Mouse (Mus musculus): ENCODE measurements at regions not wholly inside any gene's neighbourhood (a gene's known extent, or its start where the extent isn't known, plus 50 kb on each side); places are given as distances from the start of the nearest gene placed in this dataset.
"Not testable (repeated sequence)": the region's sequence is repeated elsewhere in the genome, so short reads cannot be mapped to it uniquely, and the experiment has no call there.

DNA sequence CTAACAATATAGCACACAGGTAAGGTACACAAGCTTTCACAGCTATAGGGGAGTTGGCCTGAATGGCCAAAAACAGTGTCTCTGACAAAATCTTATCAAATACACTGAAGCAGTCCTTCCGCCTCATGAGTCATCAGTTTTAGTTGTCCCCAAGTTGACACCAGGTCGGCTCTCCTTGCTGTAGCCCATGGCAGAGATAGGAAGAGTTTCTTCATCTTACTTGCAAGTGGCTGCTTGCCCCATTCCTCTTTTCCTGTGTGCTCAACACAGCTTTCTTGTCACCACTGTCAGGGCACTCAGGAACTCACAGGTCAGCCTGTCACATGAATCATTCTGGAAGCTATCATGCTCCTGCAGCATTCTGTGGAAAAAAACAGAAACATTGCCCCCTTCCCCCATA lies 77.1 kb downstream of the Olfr721-ps1 start:
- not testable (repeated sequence) for H3K9me3 ChIP-seq (ENCODE audit: control insufficient read depth, low read length); H3K4me2 ChIP-seq (ENCODE audit: low read length); H3K4me1 ChIP-seq (ENCODE audit: control insufficient read depth, insufficient read depth, low read depth, low read length); H3K36me3 ChIP-seq (ENCODE audit: control insufficient read depth, insufficient read depth, low read length); H3K27ac ChIP-seq (ENCODE audit: low read depth, low read length); H3K9ac ChIP-seq (ENCODE audit: low read depth, low read length); H3K4me3 ChIP-seq (ENCODE audit: low read length); H3K27me3 ChIP-seq (replicated peaks; ENCODE audit: control insufficient read depth, insufficient read depth, low read length); ATAC-seq
- WGBS = 79% methylated on average over 2 of the region's 2 CpGs

DNA sequence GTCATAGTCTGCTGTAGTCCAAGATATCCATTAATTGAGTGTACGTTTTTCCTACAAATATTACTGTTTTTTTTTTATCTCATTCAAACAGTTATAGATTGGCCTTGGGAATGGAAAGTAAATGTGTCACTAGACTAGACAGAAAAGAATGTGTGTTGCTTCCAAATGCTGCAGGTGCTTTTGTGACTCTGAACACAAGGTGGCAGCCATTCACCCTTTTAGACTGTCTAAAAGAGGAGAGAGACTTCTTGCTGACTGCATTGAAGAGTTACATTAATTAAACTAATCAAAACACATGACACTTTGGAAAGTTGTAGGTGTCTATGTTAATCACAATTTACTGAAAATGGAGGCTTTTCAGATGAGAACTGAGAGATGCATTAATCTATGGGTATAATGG lies 80.7 kb downstream of the Olfr721-ps1 start:
- H3K9ac ChIP-seq (ENCODE audit: low read depth, low read length) = no peak overlapping the region
- no peak overlapping the region for H3K4me2 ChIP-seq (ENCODE audit: low read length)
- H3K4me1 ChIP-seq (ENCODE audit: control insufficient read depth, insufficient read depth, low read depth, low read length) = no peaks in the 10 kb centered on the region
- H3K27ac ChIP-seq (ENCODE audit: low read depth, low read length) = no peak overlapping the region
- WGBS = 84% methylated on average over 1 of the region's 1 CpGs
- ATAC-seq = peak; percentile 48; the same call in 1 of the 2 replicates
- H3K9me3 ChIP-seq (ENCODE audit: control insufficient read depth, low read length) = no peaks in the 10 kb centered on the region
- no peaks in the 10 kb centered on the region for H3K27me3 ChIP-seq (replicated peaks; ENCODE audit: control insufficient read depth, insufficient read depth, low read length)
- no peak overlapping the region for H3K4me3 ChIP-seq (ENCODE audit: low read length)
- no peaks in the 10 kb centered on the region for H3K36me3 ChIP-seq (ENCODE audit: control insufficient read depth, insufficient read depth, low read length)

DNA sequence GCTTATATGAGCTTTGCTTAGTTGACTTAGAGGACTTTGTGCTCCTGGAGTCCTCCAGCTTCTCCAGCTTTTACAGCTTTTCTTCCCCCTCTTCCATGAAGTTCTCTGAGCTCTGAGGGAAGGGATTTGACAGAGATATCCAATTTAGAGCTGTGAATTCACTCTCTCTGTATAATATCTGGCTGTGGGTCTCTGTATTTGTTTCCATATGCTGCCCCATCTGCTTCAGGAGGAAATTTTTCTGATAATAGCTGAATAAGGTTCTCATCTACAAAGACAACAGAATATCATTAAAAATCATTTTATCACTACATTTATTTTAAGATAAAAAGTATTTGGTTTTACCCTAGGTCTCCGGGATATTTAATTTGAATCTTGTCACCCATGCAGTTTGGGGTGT lies 85.3 kb downstream of the Olfr721-ps1 start:
- Histone ChIP-seq H3K9me3 (ENCODE audit: control insufficient read depth, low read length) (no peaks in the 10 kb centered on the region), H3K27me3 (replicated peaks; ENCODE audit: control insufficient read depth, insufficient read depth, low read length) (no peaks in the 10 kb centered on the region), H3K4me2 (ENCODE audit: low read length) (no peak overlapping the region), H3K36me3 (ENCODE audit: control insufficient read depth, insufficient read depth, low read length) (no peaks in the 10 kb centered on the region), H3K4me3 (ENCODE audit: low read length) (no peak overlapping the region), H3K9ac (ENCODE audit: low read depth, low read length) (no peak overlapping the region), H3K27ac (ENCODE audit: low read depth, low read length) (no peak overlapping the region), H3K4me1 (ENCODE audit: control insufficient read depth, insufficient read depth, low read depth, low read length) (no peaks in the 10 kb centered on the region)
- 92% methylated on average over 1 of the region's 1 CpGs for WGBS
- ATAC-seq = no peak

DNA sequence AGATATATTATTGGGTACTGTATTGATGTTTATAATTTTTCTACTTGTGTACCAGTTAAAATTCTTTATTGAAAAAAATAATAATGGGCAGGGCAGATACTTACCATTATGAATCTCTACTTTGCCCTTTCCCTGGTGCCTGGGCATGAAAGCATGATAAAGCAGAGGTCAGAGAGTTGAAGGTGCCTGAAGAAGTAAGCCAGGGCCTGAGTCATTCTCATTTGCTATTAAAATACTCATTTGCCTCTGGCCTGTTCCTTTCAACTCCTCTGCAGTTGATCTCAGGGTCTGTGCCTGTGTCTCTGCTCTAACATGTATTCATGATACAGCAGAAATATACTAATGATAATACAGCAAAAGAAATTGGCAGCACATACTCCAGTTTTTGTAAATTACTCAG lies 89.4 kb downstream of the Olfr721-ps1 start:
- no peaks in the 10 kb centered on the region for H3K27me3 ChIP-seq (replicated peaks; ENCODE audit: control insufficient read depth, insufficient read depth, low read length)
- ATAC-seq = no peak
- H3K9me3 ChIP-seq (ENCODE audit: control insufficient read depth, low read length) = no peaks in the 10 kb centered on the region
- H3K36me3 ChIP-seq (ENCODE audit: control insufficient read depth, insufficient read depth, low read length) = no peaks in the 10 kb centered on the region
- no peak overlapping the region for H3K27ac ChIP-seq (ENCODE audit: low read depth, low read length)
- no peak overlapping the region for H3K4me3 ChIP-seq (ENCODE audit: low read length)
- H3K4me1 ChIP-seq (ENCODE audit: control insufficient read depth, insufficient read depth, low read depth, low read length) = no peaks in the 10 kb centered on the region
- H3K9ac ChIP-seq (ENCODE audit: low read depth, low read length) = no peak overlapping the region
- no peak overlapping the region for H3K4me2 ChIP-seq (ENCODE audit: low read length)

DNA sequence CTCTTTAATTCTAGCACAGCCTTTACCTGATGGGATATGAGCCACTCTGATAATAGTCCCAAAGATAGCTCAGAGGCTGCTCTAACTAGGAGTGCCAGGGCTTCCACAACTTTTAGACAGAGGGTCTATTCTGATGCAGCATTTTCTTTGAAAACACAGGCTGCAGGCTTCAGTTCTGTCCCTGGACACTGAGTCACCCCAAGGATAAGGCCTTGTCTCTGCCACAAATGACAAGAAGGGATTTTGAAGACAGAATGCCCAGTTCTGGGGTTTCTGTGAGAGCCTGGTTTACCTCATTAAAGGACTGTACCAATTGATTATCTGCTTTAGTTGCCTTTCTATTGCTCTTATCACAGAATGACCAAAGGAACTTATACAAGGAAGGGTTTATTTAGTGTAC lies 90.9 kb downstream of the Olfr721-ps1 start:
- Histone ChIP-seq H3K4me3 (ENCODE audit: low read length) (no peak overlapping the region), H3K4me1 (ENCODE audit: control insufficient read depth, insufficient read depth, low read depth, low read length) (no peaks in the 10 kb centered on the region), H3K36me3 (ENCODE audit: control insufficient read depth, insufficient read depth, low read length) (no peaks in the 10 kb centered on the region), H3K27me3 (replicated peaks; ENCODE audit: control insufficient read depth, insufficient read depth, low read length) (no peaks in the 10 kb centered on the region), H3K9me3 (ENCODE audit: control insufficient read depth, low read length) (no peaks in the 10 kb centered on the region), H3K9ac (ENCODE audit: low read depth, low read length) (no peak overlapping the region), H3K27ac (ENCODE audit: low read depth, low read length) (no peak overlapping the region), H3K4me2 (ENCODE audit: low read length) (no peak overlapping the region)
- no peak for ATAC-seq

DNA sequence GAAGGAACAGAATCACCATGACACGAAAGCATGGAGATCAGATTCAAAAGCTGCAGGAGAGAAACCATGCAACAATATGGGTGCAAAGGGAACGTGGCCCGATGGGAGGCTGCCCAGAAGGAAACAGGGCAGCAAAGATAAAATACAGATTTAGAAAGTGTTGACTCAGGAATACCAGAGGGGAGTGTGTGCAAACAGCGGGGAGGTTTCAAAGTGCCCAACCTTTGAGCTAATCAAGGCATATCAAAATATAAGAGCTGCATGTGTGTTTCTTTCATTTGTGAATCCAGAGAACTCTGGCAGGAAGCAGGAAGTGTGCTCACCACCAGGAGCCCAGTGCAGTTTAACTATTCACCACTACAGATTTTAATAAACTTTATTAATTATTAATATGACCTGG lies 110.8 kb downstream of the Olfr721-ps1 start:
- no peak overlapping the region for H3K4me2 ChIP-seq (ENCODE audit: low read length)
- whole genome bisulfite sequencing = 91% methylated on average over 4 of the region's 4 CpGs
- no peak overlapping the region for H3K9ac ChIP-seq (ENCODE audit: low read depth, low read length)
- H3K27ac ChIP-seq (ENCODE audit: low read depth, low read length) = no peak overlapping the region
- H3K4me3 ChIP-seq (ENCODE audit: low read length) = no peak overlapping the region
- no peaks in the 10 kb centered on the region for H3K27me3 ChIP-seq (replicated peaks; ENCODE audit: control insufficient read depth, insufficient read depth, low read length)
- ATAC-seq = no peak
- no peaks in the 10 kb centered on the region for H3K9me3 ChIP-seq (ENCODE audit: control insufficient read depth, low read length)
- no peaks in the 10 kb centered on the region for H3K36me3 ChIP-seq (ENCODE audit: control insufficient read depth, insufficient read depth, low read length)
- H3K4me1 ChIP-seq (ENCODE audit: control insufficient read depth, insufficient read depth, low read depth, low read length) = no peaks in the 10 kb centered on the region

DNA sequence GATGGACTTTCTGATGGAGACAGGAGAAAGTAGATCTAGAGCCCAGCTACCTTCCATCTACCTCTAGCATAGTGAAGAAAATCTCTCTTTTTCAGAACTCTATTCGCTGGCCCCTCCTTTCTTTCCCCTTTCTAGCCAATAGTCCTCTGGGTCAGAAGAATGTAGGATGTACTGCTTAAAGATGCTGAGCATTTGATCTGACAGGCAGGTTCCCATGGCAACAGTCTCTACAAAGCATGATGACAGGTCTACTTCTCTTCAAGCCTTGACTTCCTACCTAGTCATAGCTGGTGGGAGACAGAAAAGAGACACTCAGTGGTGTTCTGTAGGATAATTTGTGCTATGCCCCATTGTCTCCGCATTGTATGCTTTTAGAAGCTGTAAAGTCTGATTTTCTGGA lies 112.0 kb downstream of the Olfr721-ps1 start:
- no peaks in the 10 kb centered on the region for H3K27me3 ChIP-seq (replicated peaks; ENCODE audit: control insufficient read depth, insufficient read depth, low read length)
- no peak for ATAC-seq
- H3K9ac ChIP-seq (ENCODE audit: low read depth, low read length) = no peak overlapping the region
- no peak overlapping the region for H3K4me3 ChIP-seq (ENCODE audit: low read length)
- no peak overlapping the region for H3K4me2 ChIP-seq (ENCODE audit: low read length)
- H3K9me3 ChIP-seq (ENCODE audit: control insufficient read depth, low read length) = no peaks in the 10 kb centered on the region
- 91% methylated on average over 2 of the region's 2 CpGs for WGBS
- H3K36me3 ChIP-seq (ENCODE audit: control insufficient read depth, insufficient read depth, low read length) = no peaks in the 10 kb centered on the region
- no peaks in the 10 kb centered on the region for H3K4me1 ChIP-seq (ENCODE audit: control insufficient read depth, insufficient read depth, low read depth, low read length)
- no peak overlapping the region for H3K27ac ChIP-seq (ENCODE audit: low read depth, low read length)

DNA sequence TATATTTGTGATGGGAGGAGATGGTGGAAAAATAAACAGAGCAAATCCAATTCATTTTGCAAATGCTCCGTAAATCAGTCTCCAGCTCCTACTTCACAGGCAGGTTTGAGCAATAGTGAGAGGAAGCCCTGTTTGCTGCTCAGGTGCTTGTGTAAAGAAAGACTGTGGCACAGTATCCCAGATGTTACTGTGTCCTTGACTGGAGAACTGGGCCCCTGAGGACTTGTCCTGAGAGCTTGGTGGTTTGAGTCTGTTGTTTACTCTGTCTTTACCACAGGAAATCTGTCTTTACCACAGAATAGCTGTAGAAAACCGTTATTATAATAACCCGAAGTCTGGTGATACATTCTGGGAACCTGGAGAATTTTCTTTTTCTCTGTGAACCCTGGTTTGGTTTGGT lies 112.4 kb downstream of the Olfr721-ps1 start:
- WGBS = 83% methylated on average over 3 of the region's 3 CpGs
- H3K4me2 ChIP-seq (ENCODE audit: low read length) = no peak overlapping the region
- H3K36me3 ChIP-seq (ENCODE audit: control insufficient read depth, insufficient read depth, low read length) = no peaks in the 10 kb centered on the region
- no peak for ATAC-seq
- H3K27me3 ChIP-seq (replicated peaks; ENCODE audit: control insufficient read depth, insufficient read depth, low read length) = no peaks in the 10 kb centered on the region
- H3K4me1 ChIP-seq (ENCODE audit: control insufficient read depth, insufficient read depth, low read depth, low read length) = no peaks in the 10 kb centered on the region
- no peak overlapping the region for H3K27ac ChIP-seq (ENCODE audit: low read depth, low read length)
- no peak overlapping the region for H3K4me3 ChIP-seq (ENCODE audit: low read length)
- H3K9ac ChIP-seq (ENCODE audit: low read depth, low read length) = no peak overlapping the region
- no peaks in the 10 kb centered on the region for H3K9me3 ChIP-seq (ENCODE audit: control insufficient read depth, low read length)

DNA sequence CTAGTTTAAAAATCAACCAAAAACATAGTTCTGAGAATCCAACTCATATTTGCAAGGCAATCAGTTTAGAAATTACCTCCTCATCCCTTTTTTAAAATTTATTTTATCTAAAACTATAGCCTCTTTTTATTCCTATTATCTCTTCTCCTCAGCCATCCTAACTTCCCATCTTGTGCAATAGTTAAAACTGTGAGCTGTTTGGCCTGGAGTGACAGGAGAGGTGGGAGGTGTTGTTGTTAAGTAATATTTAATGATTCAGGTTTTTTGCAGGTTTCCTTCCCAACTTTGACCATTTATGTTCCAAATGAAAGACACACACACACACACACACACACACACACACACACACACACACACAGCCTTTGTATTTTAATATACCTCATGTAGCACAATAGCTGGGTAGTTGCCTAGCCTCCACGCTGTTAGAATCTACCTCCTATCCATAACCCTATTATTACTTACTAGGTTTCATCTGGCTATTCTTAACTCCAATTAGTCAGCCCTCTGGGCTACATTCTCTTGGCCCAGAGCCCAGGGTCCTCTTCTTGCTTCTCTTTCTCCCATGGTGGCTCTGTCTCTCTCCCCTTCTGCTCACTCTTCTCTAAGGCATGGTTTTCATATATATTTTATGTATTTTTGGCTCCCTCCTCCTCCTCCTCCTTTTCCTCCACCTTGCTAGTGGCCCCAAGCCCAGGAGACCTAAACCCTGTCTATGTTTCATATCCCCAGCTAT lies 113.5 kb downstream of the Olfr721-ps1 start:
- 63% methylated on average over 1 of the region's 1 CpGs for WGBS
- no peak overlapping the region for H3K9ac ChIP-seq (ENCODE audit: low read depth, low read length)
- H3K9me3 ChIP-seq (ENCODE audit: control insufficient read depth, low read length) = no peaks in the 10 kb centered on the region
- ATAC-seq = no peak
- H3K27me3 ChIP-seq (replicated peaks; ENCODE audit: control insufficient read depth, insufficient read depth, low read length) = no peaks in the 10 kb centered on the region
- H3K36me3 ChIP-seq (ENCODE audit: control insufficient read depth, insufficient read depth, low read length) = no peaks in the 10 kb centered on the region
- H3K4me2 ChIP-seq (ENCODE audit: low read length) = no peak overlapping the region
- H3K4me3 ChIP-seq (ENCODE audit: low read length) = no peak overlapping the region
- H3K27ac ChIP-seq (ENCODE audit: low read depth, low read length) = no peak overlapping the region
- H3K4me1 ChIP-seq (ENCODE audit: control insufficient read depth, insufficient read depth, low read depth, low read length) = no peaks in the 10 kb centered on the region

DNA sequence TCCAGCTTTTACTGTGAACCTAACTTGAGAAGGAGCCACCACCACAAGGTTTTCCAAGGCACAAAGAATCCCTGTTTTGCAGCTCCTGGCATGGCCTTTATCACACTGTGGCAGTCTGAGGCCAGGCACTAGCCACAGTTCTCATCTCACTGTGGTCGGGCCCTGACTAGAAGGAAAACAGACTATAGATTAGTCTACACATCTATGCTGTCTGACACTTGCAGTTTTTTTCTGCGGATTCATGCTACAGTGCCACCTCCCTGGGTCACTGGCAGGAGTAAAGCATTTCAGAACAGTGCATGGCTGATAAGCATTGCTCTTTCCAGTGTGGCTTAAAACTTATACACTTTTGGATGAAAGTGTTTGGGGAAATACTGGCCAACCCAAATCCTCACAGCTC lies 114.3 kb downstream of the Olfr721-ps1 start:
- no peaks in the 10 kb centered on the region for H3K27me3 ChIP-seq (replicated peaks; ENCODE audit: control insufficient read depth, insufficient read depth, low read length)
- ATAC-seq = no peak
- no peak overlapping the region for H3K4me3 ChIP-seq (ENCODE audit: low read length)
- H3K36me3 ChIP-seq (ENCODE audit: control insufficient read depth, insufficient read depth, low read length) = no peaks in the 10 kb centered on the region
- WGBS = 78% methylated on average over 2 of the region's 2 CpGs
- no peaks in the 10 kb centered on the region for H3K4me1 ChIP-seq (ENCODE audit: control insufficient read depth, insufficient read depth, low read depth, low read length)
- H3K4me2 ChIP-seq (ENCODE audit: low read length) = no peak overlapping the region
- no peak overlapping the region for H3K27ac ChIP-seq (ENCODE audit: low read depth, low read length)
- no peak overlapping the region for H3K9ac ChIP-seq (ENCODE audit: low read depth, low read length)
- H3K9me3 ChIP-seq (ENCODE audit: control insufficient read depth, low read length) = no peaks in the 10 kb centered on the region

Measured in hindbrain, embryonic 16.5 days (tissue).